Mouse (Mus musculus) layer of hippocampus, postnatal 10 days (tissue): ENCODE measurements around the gene Homer2. TPM values are rescaled to one million over a fixed set of nuclear protein-coding genes. Genes with fewer than 3 reads are reported as not detected.

Experiments
- DNase-seq, 2 experiments: peaks; one replicate each; pipeline ENCODE4 v3.0.0; 2021; ENCODE audit warnings: low spot score in 2 of 2
- total RNA-seq, 2 experiments: library from RNA; stranded (reverse); gene quantifications; 2 replicates each; pipeline ENCODE4 v1.2.3; 2021

The Homer2 gene
- total RNA-seq, 2 experiments from 2014 or later = 96.8 to 103 TPM

- no peak for DNase-seq
Measured at GRCm38 (mm10) chr7:81706027-81706415, 1.3 kb downstream of the Homer2 start.

- no peak for DNase-seq
Measured at GRCm38 (mm10) chr7:81698357-81698756, 9.0 kb downstream of the Homer2 start.

GRCm38 (mm10) chr7:81697954-81698353 is 9.4 kb downstream of the Homer2 start:
- no peak for DNase-seq

GRCm38 (mm10) chr7:81695763-81696533 is 11.4 kb downstream of the Homer2 start:
- no peak for DNase-seq

GRCm38 (mm10) chr7:81691067-81691466 is 16.3 kb downstream of the Homer2 start:
- no peak for DNase-seq

- no peak for DNase-seq
Measured at GRCm38 (mm10) chr7:81689116-81689681, 18.1 kb downstream of the Homer2 start.

GRCm38 (mm10) chr7:81688378-81688777 is 18.9 kb downstream of the Homer2 start:
- no peak for DNase-seq

- DNase-seq = no peak
Measured at GRCm38 (mm10) chr7:81687684-81688316, 19.5 kb downstream of the Homer2 start.

- peak in 1 of 2 experiments; percentile 43 for DNase-seq
Measured at GRCm38 (mm10) chr7:81685375-81685774, 22.0 kb downstream of the Homer2 start.

- DNase-seq = no peak
Measured at GRCm38 (mm10) chr7:81683779-81684422, 23.4 kb downstream of the Homer2 start.

- DNase-seq = no peak
Measured at GRCm38 (mm10) chr7:81681386-81681785, 25.9 kb downstream of the Homer2 start.

- DNase-seq = no peak
Measured at GRCm38 (mm10) chr7:81673359-81674013, 33.8 kb downstream of the Homer2 start.

GRCm38 (mm10) chr7:81672735-81673291 is 34.5 kb downstream of the Homer2 start:
- DNase-seq = no peak

- DNase-seq = no peak
Measured at GRCm38 (mm10) chr7:81667156-81667555, 40.2 kb downstream of the Homer2 start.

- DNase-seq = no peak
Measured at GRCm38 (mm10) chr7:81666585-81666984, 40.7 kb downstream of the Homer2 start.

- no peak for DNase-seq
Measured at GRCm38 (mm10) chr7:81663057-81663456, 44.3 kb downstream of the Homer2 start.

GRCm38 (mm10) chr7:81657631-81658347 is 49.5 kb downstream of the Homer2 start:
- no peak for DNase-seq

- DNase-seq = no peak
Measured at GRCm38 (mm10) chr7:81657055-81657454, 50.3 kb downstream of the Homer2 start.

- DNase-seq = no peak
Measured at GRCm38 (mm10) chr7:81656635-81657034, 50.7 kb downstream of the Homer2 start.
